Mouse (Mus musculus): ENCODE measurements at regions not wholly inside any gene's neighbourhood (a gene's known extent, or its start where the extent isn't known, plus 50 kb on each side); places are given as distances from the start of the nearest gene placed in this dataset.

DNA sequence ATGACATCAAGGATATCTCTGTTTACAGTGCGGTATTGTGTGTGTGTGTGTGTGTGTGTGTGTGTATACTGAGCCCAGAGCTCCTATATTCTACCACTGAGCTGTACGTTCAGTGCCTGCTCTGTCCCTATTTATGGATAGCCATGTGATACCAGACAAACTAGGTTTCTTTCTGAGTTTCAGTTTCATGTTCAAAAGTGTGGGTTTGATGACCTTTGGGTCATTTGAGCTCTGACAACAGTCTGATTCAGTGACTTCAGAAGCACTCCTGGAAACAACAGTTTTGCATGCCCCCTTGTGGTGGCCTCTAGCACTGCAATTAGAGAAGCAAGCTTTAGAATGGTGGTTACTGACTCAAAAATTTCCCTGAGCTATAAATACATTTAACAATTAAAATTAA is 50.9 kb upstream of the Tent2 start:
- Histone ChIP-seq H3K4me2 (replicated peaks) (no peak overlapping the region), H3K9ac (replicated peaks) (no peak overlapping the region), H3K27me3 (no peaks in the 10 kb centered on the region), H3K9me3 (no peaks in the 10 kb centered on the region), H3K36me3 (no peaks in the 10 kb centered on the region), H3K4me1 (no peaks in the 10 kb centered on the region), H3K4me3 (no peak overlapping the region), H3K27ac (replicated peaks) (no peak overlapping the region)
- WGBS, result 89% methylated on average over 2 of the region's 2 CpGs
- ATAC-seq (replicated peaks), result 0 out of 2 replicates have a peak, but pooled peaks have one; percentile 51

DNA sequence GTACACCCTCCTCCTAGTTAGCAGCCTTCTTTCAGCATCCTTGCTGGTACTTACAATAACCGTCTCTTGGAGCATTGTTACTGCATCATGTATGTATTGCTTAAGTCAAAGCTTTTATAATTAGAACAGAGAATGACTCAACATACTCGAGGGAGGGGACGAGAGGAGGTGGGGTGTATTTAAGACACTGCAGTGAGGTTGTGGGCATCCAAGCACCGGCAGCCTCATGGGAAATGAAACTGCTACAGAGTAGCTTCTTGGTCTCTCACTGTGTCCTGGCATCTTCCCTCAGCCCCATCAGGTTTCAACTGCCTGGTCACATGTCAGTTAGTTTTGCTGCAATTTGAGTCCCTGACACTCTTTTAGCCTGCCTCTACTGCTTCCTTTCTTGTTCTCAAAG is 50.7 kb upstream of the Homer1 start:
- Histone ChIP-seq H3K9ac (replicated peaks) (no peak overlapping the region), H3K4me3 (no peak overlapping the region), H3K27me3 (no peaks in the 10 kb centered on the region), H3K27ac (replicated peaks) (no peak overlapping the region), H3K4me2 (replicated peaks) (no peak overlapping the region), H3K9me3 (no peaks in the 10 kb centered on the region), H3K4me1 (no peaks in the 10 kb centered on the region), H3K36me3 (no peaks in the 10 kb centered on the region)
- WGBS, result 73% methylated on average over 4 of the region's 4 CpGs
- no peak for ATAC-seq (replicated peaks)
